Mouse (Mus musculus) ES-E14 (cell line): ENCODE results near the gene Hspb7. TPM values are rescaled to one million over a fixed set of nuclear protein-coding genes. Genes with fewer than 3 reads are reported as not detected.
A peak's percentile ranks its signal among the peaks of the same experiment; 100 is the strongest.

Experiments
- DNase-seq: peaks from one replicate; pipeline ENCODE4 v3.0.0-alpha.2; 2013; ENCODE audit warnings: low read depth, low spot score
- H3K27ac ChIP-seq: 2 replicates; pipeline ENCODE4 v1.5.1; 2012; ENCODE audit warnings: low read depth, mild to moderate bottlenecking, low read length, moderate library complexity, mixed read lengths; ENCODE audit not compliant: poor library complexity, insufficient read depth, severe bottlenecking
- H3K36me3 ChIP-seq: 2 replicates; pipeline ENCODE4 v1.6.1; 2012; ENCODE audit warnings: mild to moderate bottlenecking, low read length, moderate library complexity, mixed read lengths; ENCODE audit not compliant: control insufficient read depth, poor library complexity, insufficient read depth, severe bottlenecking
- H3K4me1 ChIP-seq, 2 experiments: fragments of 150-350 bp in 1 of 2; sonication (generic) in 1 of 2; 2 replicates each; pipeline ENCODE4 v1.6.1; 2012; ENCODE audit warnings: low read length in 2 of 2, mild to moderate bottlenecking in 1 of 2, mixed read lengths in 1 of 2; ENCODE audit not compliant: control insufficient read depth in 2 of 2, insufficient read depth in 2 of 2, poor library complexity in 1 of 2
- H3K4me3 ChIP-seq, 2 experiments: fragments of 150-350 bp in 1 of 2; sonication (generic) in 1 of 2; 2 replicates each; pipeline ENCODE4 v1.5.1; 2012; ENCODE audit warnings: low read length in 2 of 2, low read depth in 1 of 2, mild to moderate bottlenecking in 1 of 2, mixed read lengths in 1 of 2; ENCODE audit not compliant: insufficient read depth in 1 of 2, poor library complexity in 1 of 2, severe bottlenecking in 1 of 2
- H3K9ac ChIP-seq: 2 replicates; pipeline ENCODE4 v1.6.1; 2012; ENCODE audit warnings: low read depth, mild to moderate bottlenecking, low read length, mixed read lengths; ENCODE audit not compliant: poor library complexity, insufficient read depth, severe bottlenecking
- H3K9me3 ChIP-seq: fragments of 150-350 bp; sonication (generic); 2 replicates; pipeline ENCODE4 v1.6.1; 2012; ENCODE audit warnings: low read depth, mild to moderate bottlenecking, low read length; ENCODE audit not compliant: control insufficient read depth, insufficient read depth
- CHD2 ChIP-seq: IDR thresholded peaks from 2 replicates; pipeline ENCODE4 v1.6.1; 2014; ENCODE audit warnings: mild to moderate bottlenecking, low read depth, low read length, inconsistent platforms
- HCFC1 ChIP-seq: IDR thresholded peaks from 2 replicates; pipeline ENCODE4 v1.6.1; 2012; ENCODE audit warnings: low read length, inconsistent platforms, borderline replicate concordance; ENCODE audit not compliant: insufficient read depth
- MAFK ChIP-seq: IDR thresholded peaks from 2 replicates; pipeline ENCODE4 v1.6.1; 2014; ENCODE audit warnings: mild to moderate bottlenecking, low read depth, low read length, inconsistent platforms; ENCODE audit not compliant: insufficient read depth
- ZC3H11A ChIP-seq: IDR thresholded peaks from 2 replicates; pipeline ENCODE4 v1.6.1; 2012; ENCODE audit warnings: low read depth, mild to moderate bottlenecking, inconsistent platforms, low read length, borderline replicate concordance
- ZNF384 ChIP-seq: IDR thresholded peaks from 2 replicates; pipeline ENCODE4 v1.6.1; 2012; ENCODE audit warnings: low read depth, low read length, inconsistent platforms
- in situ Hi-C, 2 experiments: fragments of 600-800 bp; cut with MboI; formaldehyde crosslinking; loops; one replicate each; pipeline ENCODE4 v1.15.1; 2025; ENCODE audit warnings: low sequenced_read_pairs in 2 of 2, inconsistent platforms in 1 of 2; ENCODE audit not compliant: unreplicated experiment in 2 of 2
- total RNA-seq: library from RNA; depleted of rRNA; stranded (reverse); fragments of 300-350 nt; gene quantifications from 2 replicates; pipeline ENCODE4 v1.2.3, GENCODE M21; 2012

Gene Hspb7
- total RNA-seq, 1 experiment = not detected

GRCm38 (mm10) chr4:141425484-141426479 is 5.2 kb downstream of the Hspb7 start:
- H3K4me1 ChIP-seq = peaks cover 0 to 17% of the 10 kb centered on the region in 2 experiments; a peak in 1 of 4 replicates
- no peak overlapping the region; the same call in 1 of the 2 replicates for H3K27ac ChIP-seq

GRCm38 (mm10) chr4:141426796-141427745 is 6.5 kb downstream of the Hspb7 start:
- peaks cover 0 to 11% of the 10 kb centered on the region in 2 experiments; a peak in 1 of 4 replicates for H3K4me1 ChIP-seq
- no peaks in the 10 kb centered on the region for H3K9me3 ChIP-seq
- no peak overlapping the region for H3K27ac ChIP-seq
- in situ Hi-C loops = no loop called here
- DNase-seq = no peak
- no peak overlapping the region for H3K4me3 ChIP-seq
- no peak for TF ChIP-seq HCFC1
- TF ChIP-seq ZNF384 = no peak
- TF ChIP-seq ZC3H11A = no peak
- no peak for TF ChIP-seq CHD2
- no peak overlapping the region for H3K9ac ChIP-seq
- no peaks in the 10 kb centered on the region for H3K36me3 ChIP-seq

More at GRCm38 (mm10) chr4:141425484-141426479, 5.2 kb downstream of the Hspb7 start:
- peak overlapping the region; percentile 42; the same call in 1 of the 2 replicates for H3K9ac ChIP-seq
- peak overlapping the region; percentile 41 to 66 for H3K4me3 ChIP-seq
- H3K9me3 ChIP-seq = no peaks in the 10 kb centered on the region
- DNase-seq = peak; percentile 53
- TF ChIP-seq MAFK (no peak), CHD2 (no peak), ZC3H11A (no peak), HCFC1 (no peak), ZNF384 (no peak)
- in situ Hi-C loops = no loop called here
- H3K36me3 ChIP-seq = no peaks in the 10 kb centered on the region

- H3K4me1 ChIP-seq = peaks cover 0 to 11% of the 10 kb centered on the region in 2 experiments; a peak in 1 of 4 replicates
- no peak for DNase-seq
- no peak overlapping the region for H3K27ac ChIP-seq
- no peaks in the 10 kb centered on the region for H3K36me3 ChIP-seq
- in situ Hi-C loops = no loop called here
- TF ChIP-seq MAFK (no peak), ZNF384 (no peak), CHD2 (no peak)
- no peaks in the 10 kb centered on the region for H3K9me3 ChIP-seq
- H3K9ac ChIP-seq = no peak overlapping the region
- no peak overlapping the region for H3K4me3 ChIP-seq
Observed at GRCm38 (mm10) chr4:141427921-141428320, 7.3 kb downstream of the Hspb7 start.

GRCm38 (mm10) chr4:141429381-141429780 is 8.8 kb downstream of the Hspb7 start:
- Histone ChIP-seq H3K36me3 (no peaks in the 10 kb centered on the region), H3K27ac (no peak overlapping the region), H3K9ac (no peak overlapping the region), H3K4me1 (peaks cover 0 to 11% of the 10 kb centered on the region in 2 experiments; a peak in 1 of 4 replicates), H3K4me3 (no peak overlapping the region), H3K9me3 (no peaks in the 10 kb centered on the region)
- DNase-seq = no peak
- TF ChIP-seq ZNF384 = no peak
- no peak for TF ChIP-seq MAFK
- no peak for TF ChIP-seq ZC3H11A
- no peak for TF ChIP-seq HCFC1
- TF ChIP-seq CHD2 = no peak
- in situ Hi-C loops = no loop called here
